34 mouse cellular contexts compared by ENCODE assay signal in genomic region chr13:109599711-109600110, GRCm38 (mm10).
A peak's percentile ranks its signal among the peaks of the same experiment; 100 is the strongest.
DNase-seq lines count a peak whose midpoint lies in the region; ATAC-seq and TF ChIP-seq lines count a peak whose summit lies in the region.
"Had no signal": no experiment of that assay in that cellular context is flagged by ENCODE, and none has a peak within 500 bp of the region (broad histone marks: within the 10 kb centered on the region; RNA-seq: fewer than 3 reads in every experiment).

No protein-coding gene starts in this region.

- H3K27ac ChIP-seq in ES-E14 (ENCODE audit: insufficient read depth, low read depth, low read length, poor library complexity, severe bottlenecking), result peak overlapping the region; percentile 22; the same call in 1 of the 2 replicates
- no peak overlapping the region for H3K27ac ChIP-seq in forebrain, postnatal 0 days (ENCODE audit: low read depth, low read length)
- H3K27ac ChIP-seq: embryonic facial prominence, embryonic 10.5 days; embryonic facial prominence, embryonic 15.5 days; forebrain, embryonic 13.5 days; hindbrain, embryonic 13.5 days; liver, embryonic 15.5 days; neural tube, embryonic 12.5 days had no signal

- no peak for ATAC-seq in forebrain, postnatal 0 days
- ATAC-seq in monocyte, adult 5-6 weeks (replicated peaks; ENCODE audit: insufficient number of reproducible peaks, low FRiP score, low TSS enrichment, poor library complexity, severe bottlenecking), result no peak
- ATAC-seq: forebrain, embryonic 13.5 days; intestine, embryonic 16.5 days; midbrain, embryonic 16.5 days had no signal

- H3K4me3 ChIP-seq in ES-E14 (ENCODE audit: insufficient read depth in 1 of 2, low read depth in 1 of 2, low read length in 2 of 2, poor library complexity in 1 of 2, severe bottlenecking in 1 of 2), result no peak overlapping the region
- no peak overlapping the region for H3K4me3 ChIP-seq in forebrain, postnatal 0 days (ENCODE audit: low read depth, low read length)
- H3K4me3 ChIP-seq: embryonic facial prominence, embryonic 10.5 days; embryonic facial prominence, embryonic 15.5 days; forebrain, embryonic 13.5 days; hindbrain, embryonic 13.5 days; liver, embryonic 15.5 days; myocyte; neural tube, embryonic 12.5 days had no signal

- 59% methylated on average over 4 of the region's 4 CpGs for WGBS in forebrain, postnatal 0 days

- H3K36me3 ChIP-seq in ES-E14 (ENCODE audit: control insufficient read depth, insufficient read depth, low read length, poor library complexity, severe bottlenecking), result no peaks in the 10 kb centered on the region
- no peaks in the 10 kb centered on the region for H3K36me3 ChIP-seq in forebrain, postnatal 0 days (ENCODE audit: insufficient read depth)
- H3K36me3 ChIP-seq: embryonic facial prominence, embryonic 10.5 days; embryonic facial prominence, embryonic 15.5 days; hindbrain, embryonic 13.5 days; liver, embryonic 15.5 days; neural tube, embryonic 12.5 days had no signal

- no peak for TF ChIP-seq CTCF in forebrain, postnatal 0 days (IDR thresholded peaks at IDR 0.05; ENCODE audit: low read depth)

- H3K9me3 ChIP-seq in ES-E14 (ENCODE audit: control insufficient read depth, insufficient read depth, low read depth, low read length), result no peaks in the 10 kb centered on the region
- no peaks in the 10 kb centered on the region for H3K9me3 ChIP-seq in forebrain, postnatal 0 days (ENCODE audit: low read length)
- H3K9me3 ChIP-seq: embryonic facial prominence, embryonic 10.5 days; embryonic facial prominence, embryonic 15.5 days; forebrain, embryonic 13.5 days; hindbrain, embryonic 13.5 days; liver, embryonic 15.5 days; neural tube, embryonic 12.5 days had no signal

- H3K27me3 ChIP-seq in forebrain, postnatal 0 days (ENCODE audit: insufficient read depth, low read length), result no peaks in the 10 kb centered on the region
- H3K27me3 ChIP-seq: CH12.LX; embryonic facial prominence, embryonic 15.5 days; forebrain, embryonic 13.5 days; hindbrain, embryonic 13.5 days; liver, embryonic 15.5 days; neural tube, embryonic 12.5 days had no signal

- no peak overlapping the region for H3K4me2 ChIP-seq in forebrain, postnatal 0 days (ENCODE audit: low read depth)
- H3K4me2 ChIP-seq: embryonic facial prominence, embryonic 15.5 days; forebrain, embryonic 13.5 days; heart, embryonic 11.5 days; hindbrain, embryonic 13.5 days; liver, embryonic 15.5 days; midbrain, embryonic 11.5 days; neural tube, embryonic 12.5 days had no signal

- peak; percentile 87 for DNase-seq in kidney, adult 9 months
- DNase-seq in kidney, postnatal 10 days, result no peak
- DNase-seq in ES-E14 (ENCODE audit: low read depth, low spot score) (peak; percentile 89), WW6 (ENCODE audit: low read depth, low spot score) (peak; percentile 63)
- peak; percentile 50 to 78 for DNase-seq in kidney, postnatal 25 days
- no peak for DNase-seq in lung, adult 18-20 months
- DNase-seq in forebrain, postnatal 0 days, result no peak
- DNase-seq: adrenal gland, adult 2 months; adrenal gland, postnatal 36 days; B cell, adult 2 months; cerebellum, adult 18-20 months; cerebellum, postnatal 14 days; gastrocnemius, postnatal 25 days; heart, adult 18-20 months; heart, postnatal 36 days; layer of hippocampus, postnatal 36 days; left cerebral cortex, postnatal 4 days; lung, postnatal 36 days; right cerebral cortex, adult 18-20 months; spleen, adult 18-20 months; thymus, postnatal 14 days had no signal

- in situ Hi-C loops in ES-E14 (cut with MboI; ENCODE audit: low sequenced_read_pairs in 2 of 2, unreplicated experiment in 2 of 2), result loop anchor here in 1 of 2 experiments (25.0 kb wide), 2 partner anchors 313 to 438 kb away; no protein-coding TSS in a partner anchor

- H3K9ac ChIP-seq in ES-E14 (ENCODE audit: insufficient read depth, low read depth, low read length, poor library complexity, severe bottlenecking), result no peak overlapping the region
- H3K9ac ChIP-seq in forebrain, postnatal 0 days, result no peak overlapping the region
- H3K9ac ChIP-seq: embryonic facial prominence, embryonic 15.5 days; forebrain, embryonic 13.5 days; hindbrain, embryonic 13.5 days; liver, embryonic 15.5 days; neural tube, embryonic 12.5 days had no signal

- peaks cover 4 to 8% of the 10 kb centered on the region in 2 experiments for H3K4me1 ChIP-seq in ES-E14 (ENCODE audit: control insufficient read depth in 2 of 2, insufficient read depth in 2 of 2, low read length in 2 of 2, poor library complexity in 1 of 2)
- H3K4me1 ChIP-seq in forebrain, postnatal 0 days (ENCODE audit: insufficient read depth), result no peaks in the 10 kb centered on the region
- H3K4me1 ChIP-seq: embryonic facial prominence, embryonic 10.5 days; embryonic facial prominence, embryonic 15.5 days; forebrain, embryonic 13.5 days; hindbrain, embryonic 13.5 days; liver, embryonic 15.5 days; neural tube, embryonic 12.5 days had no signal

TF ChIP-seq in ES-E14, 5 proteins besides CTCF, POLR2A, EP300 and RAD21:
- no peak for TF ChIP-seq ZC3H11A (IDR thresholded peaks at IDR 0.05; ENCODE audit: borderline replicate concordance, low read depth, low read length)
- TF ChIP-seq ZNF384 (IDR thresholded peaks at IDR 0.05; ENCODE audit: low read depth, low read length), result no peak
- TF ChIP-seq CHD2 (IDR thresholded peaks at IDR 0.05; ENCODE audit: low read depth, low read length), result no peak
- no peak for TF ChIP-seq HCFC1 (IDR thresholded peaks at IDR 0.05; ENCODE audit: borderline replicate concordance, insufficient read depth, low read length)
- TF ChIP-seq MAFK (IDR thresholded peaks at IDR 0.05; ENCODE audit: insufficient read depth, low read depth, low read length), result no peak
TF ChIP-seq in ES-E14: peak in this region for 0.

Comparison
In these comparisons a context has a peak if more than half of its experiments do, and no peak if none do; other contexts are left out.
1. DNase-seq: peak in kidney, adult 9 months (single experiment), ES-E14 (single experiment), WW6 (single experiment) and kidney, postnatal 25 days (2 of 2); none in kidney, postnatal 10 days (single experiment), lung, adult 18-20 months (0 of 2) and forebrain, postnatal 0 days (single experiment).